Mouse (Mus musculus) erythroblast, embryonic 14.5 days (primary cell): Measurements from ENCODE around the gene Hoxb4.

ENCODE experiments used
- GATA1 ChIP-seq: IDR thresholded peaks from 2 replicates; pipeline ENCODE4 v1.6.1; 2012; ENCODE audit warnings: low read length, inconsistent platforms, mixed read lengths
- TAL1 ChIP-seq: IDR thresholded peaks from 3 replicates; pipeline ENCODE4 v1.6.1; 2012; ENCODE audit warnings: low read length, inconsistent platforms, mixed read lengths

DNA sequence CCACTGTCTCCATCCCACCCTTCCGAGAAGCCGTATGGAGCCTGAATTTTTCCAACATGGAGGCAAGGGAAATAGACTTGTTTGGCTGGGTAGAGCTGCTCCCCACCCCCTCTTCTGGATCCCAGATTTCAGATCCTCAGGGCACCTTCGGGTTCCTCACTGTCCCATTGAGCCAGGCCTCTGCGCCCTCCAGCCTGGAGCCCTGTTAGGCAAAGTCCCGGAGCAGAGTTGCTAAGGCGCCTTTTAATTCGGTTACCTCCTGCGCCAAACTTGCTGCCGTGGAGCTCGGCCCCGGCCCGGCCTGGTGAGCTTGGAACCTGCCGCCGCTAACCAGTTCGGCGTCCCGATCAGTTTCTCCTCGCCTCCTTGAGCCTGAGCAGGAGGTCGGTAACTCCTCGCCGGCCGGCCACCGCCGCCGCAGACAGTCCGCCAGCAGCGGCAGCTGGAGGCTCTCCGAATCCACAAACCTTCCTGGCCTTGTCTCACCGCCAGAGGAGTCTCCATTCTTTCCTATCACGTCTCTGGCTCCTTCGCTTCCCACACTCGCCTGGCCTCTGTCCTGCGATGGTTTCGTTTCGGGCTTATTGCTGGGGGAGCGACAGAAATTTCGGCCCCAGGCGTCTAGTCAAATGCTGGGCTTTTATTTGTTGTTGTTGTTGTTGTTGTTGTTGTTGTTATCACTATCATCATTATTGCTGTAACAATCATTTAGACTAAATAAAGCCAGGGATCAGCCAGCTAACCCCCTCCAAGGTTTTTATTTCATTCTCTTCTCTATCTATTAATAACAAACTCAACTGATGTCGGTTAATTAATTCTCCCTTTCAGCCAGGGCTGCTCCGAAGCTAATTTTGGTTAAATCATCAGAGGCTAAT is 23.9 kb downstream of the Hoxb4 start:
- TF ChIP-seq TAL1 (no peak), GATA1 (no peak)
